Mouse (Mus musculus): ENCODE results near the gene Zswim1.
"Not testable (repeated sequence)": the region's sequence is repeated elsewhere in the genome, so short reads cannot be mapped to it uniquely, and the experiment has no call there.

Gene Zswim1

DNA sequence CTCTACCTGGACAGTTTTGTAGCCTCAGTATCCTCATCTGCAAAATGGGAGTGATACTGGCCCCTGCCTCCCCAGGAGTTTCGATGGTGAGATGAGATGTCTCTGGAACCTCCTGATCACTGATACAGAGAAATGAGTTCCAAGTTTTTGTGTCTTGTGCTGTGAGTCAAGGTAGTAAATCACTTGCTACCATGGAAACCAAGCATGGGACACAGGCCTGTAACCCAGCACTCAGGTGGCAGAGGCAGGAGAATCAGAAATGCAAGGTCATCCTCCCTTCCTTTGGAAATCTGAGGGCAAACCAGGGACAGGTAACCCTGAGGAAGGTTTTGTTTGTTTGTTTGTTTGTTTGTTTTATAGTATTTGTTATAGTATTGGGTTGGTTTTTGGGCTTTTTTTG lies 6.6 kb downstream of the Zswim1 start:
- no peak for DNase-seq (ENCODE audit: low spot score in 2 of 2)

GRCm38 (mm10) chr2:164831029-164831428 lies 8.5 kb downstream of the Zswim1 start:
- DNase-seq (ENCODE audit: low spot score in 2 of 2): no peak

DNA sequence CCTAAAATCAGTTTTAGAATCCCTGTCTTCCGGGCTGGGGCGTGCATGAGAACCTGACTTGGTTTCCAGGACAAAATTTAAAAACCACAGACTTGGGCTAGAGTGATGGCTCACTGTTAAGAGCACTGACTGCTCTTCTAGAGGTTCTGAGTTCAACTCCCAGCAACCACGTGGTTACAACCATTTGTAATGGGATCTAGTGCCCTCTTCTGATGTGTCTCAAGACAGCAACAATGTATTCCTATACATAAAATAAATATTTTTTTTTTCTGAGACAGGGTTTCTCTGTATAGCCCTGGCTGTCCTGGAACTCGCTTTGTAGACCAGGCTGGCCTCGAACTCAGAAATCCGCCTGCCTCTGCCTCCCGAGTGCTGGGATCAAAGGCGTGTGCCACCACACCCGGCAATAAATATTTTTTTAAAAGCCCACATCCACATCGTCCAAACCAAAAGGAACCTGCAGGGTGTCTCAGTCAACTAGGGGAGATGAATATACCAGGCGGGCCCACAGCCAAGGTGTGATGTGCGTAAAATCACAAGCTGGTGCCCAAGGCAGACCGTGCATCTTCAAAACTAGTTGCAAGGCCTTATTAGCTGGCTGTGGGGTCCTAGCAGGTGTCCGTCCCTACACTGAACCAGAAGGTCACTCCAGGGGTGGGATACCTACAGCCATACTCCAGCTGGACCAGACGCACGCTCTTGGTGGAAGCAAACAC lies 9.7 kb downstream of the Zswim1 start:
- DNase-seq (ENCODE audit: low spot score in 2 of 2): no peak

DNA sequence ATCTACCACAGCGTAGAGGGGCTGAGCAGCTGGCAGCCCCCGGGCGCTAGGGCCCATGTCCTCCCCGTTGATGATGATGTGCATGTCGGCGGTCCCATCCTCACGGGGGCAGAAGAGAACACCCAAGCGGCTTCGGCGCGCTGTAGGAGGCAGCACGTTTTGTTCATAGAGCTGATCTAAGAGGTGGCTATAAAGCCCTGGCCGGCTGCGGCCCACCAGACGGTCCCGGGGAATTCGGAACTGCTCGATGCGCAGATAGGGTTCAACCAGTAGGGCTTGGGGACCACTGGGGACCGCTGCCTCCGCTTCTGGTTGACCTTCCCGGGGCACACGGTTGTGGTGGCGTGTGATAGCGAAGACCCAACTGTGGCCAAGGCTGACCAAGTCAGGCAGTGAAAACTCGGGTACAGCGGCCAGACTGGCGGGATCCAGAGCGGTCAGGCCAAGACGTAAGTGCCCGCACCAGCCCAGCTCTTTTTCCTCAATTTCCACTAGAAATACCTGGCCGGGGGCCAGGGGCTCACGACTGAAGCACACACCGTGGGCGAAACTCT lies 10.3 kb downstream of the Zswim1 start, which contains the start of gene Ctsa:
Gene Ctsa, plus strand, starts transcription at position 126 of the 554 bp plus-strand sequence.
- DNase-seq (ENCODE audit: low spot score in 2 of 2): peak; percentile 57 to 71

- peak; percentile 52 to 71 for DNase-seq (ENCODE audit: low spot score in 2 of 2)
Measured at GRCm38 (mm10) chr2:164833314-164833959, 11.0 kb downstream of the Zswim1 start, which contains the start of gene Neurl2. Gene Neurl2, minus strand, starts transcription at chr2:164833456.

DNA sequence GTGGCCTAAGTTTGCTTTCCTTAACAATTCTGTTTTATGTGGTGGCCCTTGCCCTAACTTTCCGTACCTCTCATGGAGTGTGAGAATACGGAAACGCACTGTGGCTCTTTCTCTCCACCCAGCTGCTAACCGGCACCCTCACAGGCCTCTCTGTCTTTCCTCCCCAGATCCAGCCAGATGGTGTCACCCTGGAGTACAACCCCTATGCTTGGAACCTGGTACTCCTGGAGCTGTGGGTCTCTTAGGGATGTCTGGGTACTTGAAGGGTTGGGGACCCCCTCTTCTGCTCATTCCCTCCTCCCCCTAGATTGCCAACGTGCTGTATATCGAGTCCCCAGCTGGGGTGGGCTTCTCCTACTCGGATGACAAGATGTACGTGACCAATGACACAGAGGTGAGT lies 12.0 kb downstream of the Zswim1 start:
- DNase-seq (ENCODE audit: low spot score in 2 of 2): no peak

DNA sequence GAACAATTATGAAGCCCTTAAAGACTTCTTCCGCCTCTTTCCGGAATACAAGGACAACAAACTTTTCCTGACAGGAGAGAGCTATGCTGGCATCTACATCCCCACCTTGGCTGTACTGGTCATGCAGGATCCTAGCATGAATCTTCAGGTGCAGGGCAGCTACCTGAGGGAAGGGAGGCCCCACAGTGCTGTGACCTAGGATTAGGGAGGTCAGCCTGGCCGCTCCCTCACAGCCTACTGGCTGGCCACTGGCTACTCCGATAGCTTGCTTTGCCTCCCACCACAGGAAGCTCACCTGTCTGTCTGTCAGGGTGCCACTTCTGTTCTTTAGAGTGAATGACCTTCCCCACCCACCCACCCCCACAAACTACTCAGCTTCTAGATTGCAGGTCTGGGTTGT lies 12.7 kb downstream of the Zswim1 start:
- DNase-seq (ENCODE audit: low spot score in 2 of 2): no peak

GRCm38 (mm10) chr2:164845782-164846181 lies 23.3 kb downstream of the Zswim1 start:
- peak in 1 of 2 experiments; percentile 26 for DNase-seq (ENCODE audit: low spot score in 2 of 2)

DNA sequence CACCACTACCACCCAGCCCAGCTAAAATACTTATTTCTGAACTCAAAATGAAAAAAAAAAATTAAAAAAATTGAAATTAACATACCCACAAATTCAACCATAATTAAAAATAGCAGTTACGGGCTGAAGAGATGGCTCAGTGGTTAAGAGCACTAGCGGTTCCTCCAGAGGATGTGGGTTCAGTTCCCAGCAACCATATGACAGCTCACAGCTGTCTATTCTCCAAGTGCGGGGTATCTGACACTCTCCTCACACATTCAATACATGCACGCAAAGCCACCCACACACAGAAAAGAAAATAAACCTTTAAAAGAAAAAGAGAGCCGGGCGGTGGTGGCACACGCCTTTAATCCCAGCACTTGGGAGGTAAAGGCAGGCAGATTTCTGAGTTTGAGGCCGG lies 27.6 kb downstream of the Zswim1 start:
- no peak for DNase-seq (ENCODE audit: low spot score in 2 of 2)

GRCm38 (mm10) chr2:164855572-164855971 lies 33.1 kb downstream of the Zswim1 start:
- DNase-seq (ENCODE audit: low spot score in 2 of 2): not testable (repeated sequence)

GRCm38 (mm10) chr2:164856309-164857100 lies 34.0 kb downstream of the Zswim1 start:
- no peak for DNase-seq (ENCODE audit: low spot score in 2 of 2)

DNA sequence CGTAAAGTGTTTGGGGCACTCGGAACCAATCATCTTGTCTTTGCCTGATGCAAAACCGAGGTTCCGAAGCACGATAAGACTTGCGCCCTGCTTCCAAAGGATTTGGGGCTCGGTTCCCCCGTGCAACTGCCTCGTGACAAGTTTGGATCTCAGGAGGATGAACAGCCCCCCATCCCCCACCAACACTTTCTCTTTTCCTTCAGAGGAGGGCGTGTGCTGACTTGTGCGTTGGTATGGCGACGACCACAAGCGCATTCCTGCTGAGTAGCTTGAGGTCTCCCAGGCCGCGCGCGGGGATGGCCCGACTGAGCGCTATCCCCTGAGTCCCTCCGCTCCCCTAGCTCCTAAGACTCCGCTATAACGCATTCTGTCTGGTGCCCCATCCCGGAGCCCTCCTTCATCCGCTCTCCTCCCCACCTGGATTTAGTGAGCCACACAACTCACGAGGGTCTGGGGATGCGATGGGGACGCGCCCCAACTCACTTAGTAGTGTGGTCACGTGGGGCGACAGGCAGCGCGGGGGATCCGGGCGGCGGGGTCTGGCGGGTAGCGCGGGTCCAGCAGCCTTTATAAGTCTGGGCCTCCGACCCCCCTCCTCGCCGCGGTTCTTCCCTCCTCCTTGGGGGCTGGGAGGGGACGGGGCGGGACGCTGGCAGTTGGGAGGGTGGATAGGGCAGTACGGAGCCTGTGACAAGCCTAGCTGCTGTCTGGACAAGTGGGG lies 34.8 kb downstream of the Zswim1 start, which contains the start of gene Pltp:
Gene Pltp, minus strand, starts transcription at position 611 of the 721 bp plus-strand sequence.
- no peak for DNase-seq (ENCODE audit: low spot score in 2 of 2)

DNA sequence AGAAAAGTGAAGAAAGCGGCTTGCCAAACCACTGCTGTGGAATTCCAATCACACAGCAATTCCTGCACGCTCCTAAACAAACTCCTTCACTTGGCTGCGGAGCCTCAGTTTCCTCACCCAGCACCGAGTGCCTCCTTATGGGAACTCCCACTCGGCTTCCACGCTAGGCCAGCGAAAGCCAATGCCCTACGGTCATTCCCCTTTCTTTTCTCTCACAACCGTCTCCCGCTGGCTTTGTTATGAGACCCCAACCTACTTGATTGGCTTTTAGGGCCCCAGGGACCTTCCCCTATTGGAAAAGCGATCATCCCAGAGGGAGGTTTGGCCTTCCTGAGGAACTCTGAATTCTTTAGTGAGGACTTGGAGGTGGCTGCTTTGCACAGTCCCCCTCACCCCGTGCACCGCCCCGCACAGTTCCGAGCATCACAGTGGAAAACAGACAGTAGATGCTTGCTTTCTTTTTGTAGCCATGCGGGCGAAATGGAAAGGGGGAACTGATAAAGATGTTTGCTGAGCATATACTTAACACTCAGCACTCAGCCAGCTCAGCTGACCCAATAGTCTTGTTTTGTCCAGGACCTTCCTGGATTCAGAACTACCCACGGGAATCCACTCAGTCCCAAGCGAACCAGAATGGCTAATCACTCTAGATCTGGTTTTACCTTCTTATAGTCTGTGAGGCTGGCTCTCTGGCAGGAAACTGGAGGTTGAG lies 35.5 kb downstream of the Zswim1 start:
- DNase-seq (ENCODE audit: low spot score in 2 of 2): no peak

DNA sequence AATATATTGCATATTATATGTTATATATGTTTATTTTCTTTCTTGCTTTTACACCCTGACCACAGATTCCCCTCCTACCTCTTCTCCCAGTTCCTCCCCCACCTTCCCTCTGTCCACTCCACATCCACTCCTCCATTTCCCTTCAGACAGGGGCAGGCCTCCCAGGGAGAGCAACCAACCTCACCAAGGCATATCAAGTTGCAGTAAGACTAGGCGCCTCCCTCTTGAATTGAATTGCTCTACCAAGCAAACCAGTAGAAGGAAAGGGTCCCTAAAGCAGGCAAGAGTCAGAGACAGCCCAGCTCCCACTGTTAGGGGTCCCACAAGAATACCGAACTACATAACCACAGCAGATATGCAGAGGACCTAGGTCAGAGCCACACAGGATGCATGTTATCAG lies 36.7 kb downstream of the Zswim1 start:
- no peak for DNase-seq (ENCODE audit: low spot score in 2 of 2)

GRCm38 (mm10) chr2:164859640-164860432 lies 37.4 kb downstream of the Zswim1 start:
- no peak for DNase-seq (ENCODE audit: low spot score in 2 of 2)

DNA sequence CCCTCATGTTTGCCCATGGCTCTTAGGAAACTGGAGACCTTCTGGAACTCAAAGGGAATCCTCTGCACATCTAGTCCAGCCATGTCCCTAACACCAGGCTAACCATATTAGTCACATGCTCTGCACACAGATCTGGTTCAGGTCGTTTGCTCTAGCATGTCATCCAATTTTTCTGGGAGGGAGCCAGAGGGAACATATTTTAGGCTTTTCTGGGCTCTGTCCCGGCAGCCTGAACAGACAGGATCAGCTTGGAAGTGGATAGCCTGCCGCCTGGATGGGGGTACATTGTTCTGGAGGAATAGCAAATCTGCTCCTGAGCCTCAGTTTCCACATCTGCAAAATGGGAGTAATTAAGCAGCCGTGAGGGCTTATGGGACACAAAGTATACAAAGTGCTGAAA lies 38.6 kb downstream of the Zswim1 start:
- no peak for DNase-seq (ENCODE audit: low spot score in 2 of 2)

GRCm38 (mm10) chr2:164862179-164862861 lies 39.8 kb downstream of the Zswim1 start:
- DNase-seq (ENCODE audit: low spot score in 2 of 2): no peak

- not testable (repeated sequence) for DNase-seq (ENCODE audit: low spot score in 2 of 2)
Measured at GRCm38 (mm10) chr2:164863411-164863810, 40.9 kb downstream of the Zswim1 start.

DNA sequence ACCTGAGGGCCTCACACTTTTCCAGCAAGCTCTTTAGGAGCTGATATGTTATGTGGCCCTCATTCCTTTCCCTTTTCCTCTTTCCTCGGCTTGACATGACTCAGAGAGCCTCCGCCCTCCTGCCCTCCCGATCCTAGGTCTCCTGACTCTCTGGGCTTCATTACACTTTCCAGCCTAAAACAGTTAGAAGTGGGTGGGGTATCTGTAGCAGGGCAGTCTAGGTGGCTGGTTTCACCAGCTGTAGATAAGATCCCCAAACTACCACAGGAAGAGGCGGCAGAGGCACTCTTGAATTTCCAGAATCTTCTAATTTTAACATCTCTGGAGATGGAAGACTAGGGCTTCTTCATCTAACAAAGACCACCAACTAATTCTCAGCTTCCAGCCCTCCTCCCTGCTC lies 42.1 kb downstream of the Zswim1 start:
- DNase-seq (ENCODE audit: low spot score in 2 of 2): no peak
